Mouse (Mus musculus) kidney, embryonic 15.5 days (tissue): ENCODE results near the gene Krt8. TPM values are rescaled to one million over a fixed set of nuclear protein-coding genes. Genes with fewer than 3 reads are reported as not detected.

Source experiments
- ATAC-seq: fragments of 200-750 bp; cut with Nextera tagmentation; replicated peaks from 2 replicates; pipeline ENCODE4 v1.8.0; 2017; ENCODE audit warnings: moderate TSS enrichment; ENCODE audit not compliant: low FRiP score
- H3K27ac ChIP-seq: fragments of 300-500 bp; sonication (generic); 2 replicates; pipeline ENCODE4 v1.5.1; 2015; ENCODE audit warnings: mild to moderate bottlenecking, inconsistent platforms
- H3K27me3 ChIP-seq: fragments of 300-500 bp; sonication (generic); 2 replicates; pipeline ENCODE4 v1.6.1; 2015; ENCODE audit warnings: inconsistent platforms
- H3K36me3 ChIP-seq: fragments of 300-500 bp; sonication (generic); 2 replicates; pipeline ENCODE4 v1.6.1; 2015; ENCODE audit warnings: inconsistent platforms
- H3K4me1 ChIP-seq: fragments of 300-500 bp; sonication (generic); 2 replicates; pipeline ENCODE4 v1.6.1; 2015; ENCODE audit warnings: inconsistent platforms
- H3K4me2 ChIP-seq: fragments of 300-500 bp; sonication (generic); 2 replicates; pipeline ENCODE4 v1.6.1; 2015; ENCODE audit warnings: moderate library complexity, mild to moderate bottlenecking, inconsistent platforms
- H3K4me3 ChIP-seq: fragments of 300-500 bp; sonication (generic); replicated peaks from 2 replicates; pipeline ENCODE4 v1.5.1; 2015; ENCODE audit warnings: mild to moderate bottlenecking, inconsistent platforms
- H3K9ac ChIP-seq: fragments of 300-500 bp; sonication (generic); 2 replicates; pipeline ENCODE4 v1.6.1; 2015; ENCODE audit warnings: mild to moderate bottlenecking, inconsistent platforms
- H3K9me3 ChIP-seq: fragments of 300-500 bp; sonication (generic); replicated peaks from 2 replicates; pipeline ENCODE4 v1.6.1; 2016; ENCODE audit warnings: inconsistent platforms
- WGBS: fragments of 180-500 bp; shearing (Covaris S2); methylation state at CpG from one replicate; pipeline ENCODE4 v1.1.7; 2015; ENCODE audit warnings: mixed read lengths; 5-methylcytosine and 5-hydroxymethylcytosine counted together
- polyA plus RNA-seq: library from polyadenylated mRNA; unstranded; fragments of >200 nt; fragmentation: Nextera tagmentation; extraction: Ambion mirVana; gene quantifications from 2 replicates; pipeline ENCODE4 v1.2.1, GENCODE M21; 2015

The Krt8 gene
- polyA plus RNA-seq, 1 experiment from 2014 or later = 213 TPM

- Histone ChIP-seq H3K9ac (no peak overlapping the region), H3K27ac (no peak overlapping the region), H3K36me3 (no peaks in the 10 kb centered on the region), H3K4me2 (no peak overlapping the region), H3K4me3 (no peak overlapping the region), H3K9me3 (no peaks in the 10 kb centered on the region), H3K27me3 (0 out of 2 replicates have a peak, but pooled peaks cover 1% of the 10 kb centered on the region), H3K4me1 (peaks cover 4% of the 10 kb centered on the region)
- ATAC-seq = no peak
- WGBS = 73% methylated on average over 8 of the region's 8 CpGs
Observed at GRCm38 (mm10) chr15:101966808-101967207, 37.5 kb downstream of the Krt8 start.

DNA sequence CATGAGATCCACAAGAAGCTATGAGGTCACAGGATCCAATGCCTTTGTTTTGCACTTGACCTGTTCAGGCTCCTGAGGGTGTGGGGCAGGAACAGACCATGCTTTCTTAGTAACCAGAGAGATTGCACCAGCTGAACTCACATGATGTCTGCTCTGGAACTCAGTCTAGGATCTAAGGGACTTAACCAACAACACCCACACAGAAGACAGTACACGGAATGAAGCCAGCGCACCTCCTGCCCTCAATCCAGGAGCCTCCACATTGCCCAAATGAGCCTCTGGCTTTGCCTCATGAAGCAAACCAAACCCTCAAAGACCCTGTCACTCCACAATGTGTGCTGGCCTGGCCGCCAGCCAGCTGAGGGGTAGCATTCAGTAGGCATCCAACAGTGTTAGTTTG is 45.4 kb downstream of the Krt8 start:
- no peak for ATAC-seq
- H3K36me3 ChIP-seq = no peaks in the 10 kb centered on the region
- H3K4me2 ChIP-seq = no peak overlapping the region
- no peaks in the 10 kb centered on the region for H3K4me1 ChIP-seq
- no peaks in the 10 kb centered on the region for H3K9me3 ChIP-seq
- 77% methylated on average over 3 of the region's 3 CpGs for WGBS
- no peak overlapping the region for H3K27ac ChIP-seq
- H3K9ac ChIP-seq = no peak overlapping the region
- no peaks in the 10 kb centered on the region for H3K27me3 ChIP-seq
- no peak overlapping the region for H3K4me3 ChIP-seq

- no peaks in the 10 kb centered on the region for H3K36me3 ChIP-seq
- H3K9ac ChIP-seq = no peak within 1 kb of the TSS
- H3K9me3 ChIP-seq = no peaks in the 10 kb centered on the region
- no peak for ATAC-seq
- WGBS = 79% methylated on average over 9 of the region's 9 CpGs
- no peak within 1 kb of the TSS for H3K4me2 ChIP-seq
- no peaks in the 10 kb centered on the region for H3K27me3 ChIP-seq
- no peak within 1 kb of the TSS for H3K4me3 ChIP-seq
- no peak within 1 kb of the TSS for H3K27ac ChIP-seq
- H3K4me1 ChIP-seq = peaks cover 5% of the 10 kb centered on the region; the same call in 1 of the 2 replicates
Observed at GRCm38 (mm10) chr15:101954187-101954586, 50.1 kb downstream of the Krt8 start, which contains the start of gene Krt78. Gene Krt78 (minus strand): TSS chr15:101954287.

DNA sequence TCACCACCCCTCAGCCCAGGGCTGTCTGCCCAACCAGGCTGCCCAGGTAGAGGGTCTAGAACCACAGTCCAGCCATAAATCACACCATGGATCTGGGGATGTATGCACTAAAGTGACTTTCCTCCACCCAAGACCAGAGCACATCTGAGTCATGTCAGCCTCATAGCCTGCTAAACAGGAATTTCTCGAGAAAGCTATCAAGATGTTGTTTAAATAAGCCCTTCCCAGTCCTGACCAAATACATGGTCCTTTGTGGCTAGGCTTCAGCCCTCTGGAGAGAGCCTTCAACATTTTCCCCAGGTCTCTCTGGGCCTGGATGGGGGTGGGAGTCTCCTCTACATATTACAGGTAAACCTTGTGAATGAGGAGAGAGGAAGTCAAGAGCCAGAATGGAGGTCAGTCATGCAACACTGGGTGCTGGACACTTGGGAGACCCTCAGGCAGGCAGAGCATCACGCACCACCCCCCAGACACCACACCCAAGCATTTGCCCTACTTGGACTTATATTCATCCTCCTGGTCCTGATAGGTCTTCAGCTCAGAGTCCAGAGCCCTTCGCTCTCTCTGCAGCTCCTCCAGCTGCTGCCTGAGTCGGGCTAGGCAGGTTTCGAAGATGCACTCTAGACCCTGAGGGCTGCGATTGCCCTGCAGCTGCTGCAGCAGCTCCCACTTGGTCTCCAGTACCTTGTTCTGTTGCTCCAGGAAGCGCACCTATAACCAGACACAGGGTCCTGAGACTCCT is 51.4 kb downstream of the Krt8 start:
- ATAC-seq = no peak
- Histone ChIP-seq H3K4me1 (peaks cover 5% of the 10 kb centered on the region; the same call in 1 of the 2 replicates), H3K36me3 (no peaks in the 10 kb centered on the region), H3K4me2 (no peak overlapping the region), H3K27ac (no peak overlapping the region), H3K4me3 (no peak overlapping the region), H3K27me3 (no peaks in the 10 kb centered on the region), H3K9ac (no peak overlapping the region), H3K9me3 (no peaks in the 10 kb centered on the region)
- 84% methylated on average over 7 of the region's 7 CpGs for WGBS

Other genes starting within 250 kb of the Krt8 start
- gene Krt72, start 218.0 kb downstream of the Krt8 start, polyA plus RNA-seq = not detected in 2 replicates
- not detected in 2 replicates for gene Krt73, start 202.1 kb downstream of the Krt8 start, polyA plus RNA-seq
- gene Krt2, start 186.3 kb downstream of the Krt8 start, polyA plus RNA-seq = not detected in 2 replicates
- 1.4 and 6.7 TPM in 2 replicates for gene Krt1, start 153.7 kb downstream of the Krt8 start, polyA plus RNA-seq
- gene Krt77, start 134.8 kb downstream of the Krt8 start, polyA plus RNA-seq = 0.05 and 0.72 TPM in 2 replicates
- not detected in 2 replicates for gene Krt76, start 111.6 kb downstream of the Krt8 start, polyA plus RNA-seq
- gene Krt4, start 79.7 kb downstream of the Krt8 start, polyA plus RNA-seq = 2.4 and 7.5 TPM in 2 replicates
- 0.45 and 0.53 TPM in 2 replicates for gene Krt79, start 64.2 kb downstream of the Krt8 start, polyA plus RNA-seq
- 0.04 and 0.15 TPM in 2 replicates for gene Krt78, start 50.2 kb downstream of the Krt8 start, polyA plus RNA-seq
- gene Krt18, start 23.7 kb upstream of the Krt8 start, polyA plus RNA-seq = 176 and 180 TPM in 2 replicates
- gene Eif4b, start 69.3 kb upstream of the Krt8 start, polyA plus RNA-seq = 127 and 130 TPM in 2 replicates
- 39.7 and 48.4 TPM in 2 replicates for gene Tns2, start 95.9 kb upstream of the Krt8 start, polyA plus RNA-seq
- 18.0 and 18.4 TPM in 2 replicates for gene Spryd3, start 131.8 kb upstream of the Krt8 start, polyA plus RNA-seq
- gene Igfbp6, start 139.9 kb upstream of the Krt8 start, polyA plus RNA-seq = 31.0 and 33.6 TPM in 2 replicates
- 0.33 and 1.1 TPM in 2 replicates for gene Soat2, start 146.0 kb upstream of the Krt8 start, polyA plus RNA-seq
- 72.7 and 77.1 TPM in 2 replicates for gene Zfp740, start 198.8 kb upstream of the Krt8 start, polyA plus RNA-seq
- gene Csad, start 200.2 kb upstream of the Krt8 start, polyA plus RNA-seq = 95.2 and 112 TPM in 2 replicates
- gene Itgb7, start 227.5 kb upstream of the Krt8 start, polyA plus RNA-seq = 1.4 TPM in 2 replicates